Mouse (Mus musculus): ENCODE results near the gene Gjb2. TPM values are rescaled to one million over a fixed set of nuclear protein-coding genes. Genes with fewer than 3 reads are reported as not detected.
"Not testable (repeated sequence)": the region's sequence is repeated elsewhere in the genome, so short reads cannot be mapped to it uniquely, and the experiment has no call there.

The Gjb2 gene
- total and polyA plus RNA-seq, 2 experiments = 90.0 to 177 TPM

DNA sequence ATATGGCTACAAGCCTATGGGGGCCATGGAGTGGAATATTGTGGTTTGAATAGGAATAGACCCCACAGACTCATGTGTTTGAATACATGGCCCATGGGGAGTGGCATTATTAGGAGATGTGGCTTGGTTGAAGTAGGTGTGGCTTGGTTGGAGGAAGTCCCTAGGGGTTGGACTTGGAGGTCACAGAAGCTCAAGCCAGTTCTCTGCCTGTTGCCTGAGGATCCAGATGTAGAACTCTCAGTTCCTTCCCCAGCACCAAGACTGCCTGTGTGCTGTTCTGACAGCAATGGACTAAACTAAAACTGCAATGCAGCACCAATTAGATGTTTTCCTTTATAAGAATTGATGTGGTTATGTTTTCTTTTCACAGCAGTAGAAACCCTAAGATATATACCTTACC, 38.4 kb downstream of the Gjb2 start:
- Histone ChIP-seq H3K4me3 (ENCODE audit: insufficient read depth, low read depth, low read length) (no peak overlapping the region), H3K4me1 (ENCODE audit: control insufficient read depth, insufficient read depth, low read length) (no peaks in the 10 kb centered on the region), H3K27ac (replicated peaks; ENCODE audit: insufficient read depth, low read depth, low read length) (no peak overlapping the region), H3K36me3 (ENCODE audit: control insufficient read depth, insufficient read depth, low read length) (no peaks in the 10 kb centered on the region), H3K9ac (ENCODE audit: low read depth, low read length) (no peak overlapping the region), H3K27me3 (ENCODE audit: control insufficient read depth, insufficient read depth, low read length) (no peaks in the 10 kb centered on the region), H3K79me2 (ENCODE audit: control insufficient read depth, insufficient read depth, low read length) (no peaks in the 10 kb centered on the region)
- no peak for DNase-seq (ENCODE audit: extremely low read depth, low read depth, low spot score)
- TF ChIP-seq POLR2A (IDR thresholded peaks at IDR 0.05; ENCODE audit: extremely low read depth, insufficient read depth, low read length) (no peak), CTCF (IDR thresholded peaks at IDR 0.05; ENCODE audit: low read depth, low read length) (no peak)

- peak; percentile 35 for DNase-seq (ENCODE audit: extremely low read depth, low read depth, low spot score)
- not testable (repeated sequence) for H3K79me2 ChIP-seq (ENCODE audit: control insufficient read depth, insufficient read depth, low read length); H3K27ac ChIP-seq (replicated peaks; ENCODE audit: insufficient read depth, low read depth, low read length); H3K4me1 ChIP-seq (ENCODE audit: control insufficient read depth, insufficient read depth, low read length); H3K4me3 ChIP-seq (ENCODE audit: insufficient read depth, low read depth, low read length); H3K9ac ChIP-seq (ENCODE audit: low read depth, low read length); H3K36me3 ChIP-seq (ENCODE audit: control insufficient read depth, insufficient read depth, low read length)
- H3K27me3 ChIP-seq (ENCODE audit: control insufficient read depth, insufficient read depth, low read length) = peaks cover 12% of the 10 kb centered on the region
- whole genome bisulfite sequencing = 0% methylated on average over 1 of the region's 1 CpGs
- peak; percentile 47 for TF ChIP-seq CTCF (IDR thresholded peaks at IDR 0.05; ENCODE audit: low read depth, low read length)
Observed at GRCm38 (mm10) chr14:57060052-57060451, 44.5 kb downstream of the Gjb2 start.

- Histone ChIP-seq H3K27me3 (ENCODE audit: control insufficient read depth, insufficient read depth, low read length) (peaks cover 12% of the 10 kb centered on the region), H3K9ac (ENCODE audit: low read depth, low read length) (no peak within 1 kb of the TSS), H3K79me2 (ENCODE audit: control insufficient read depth, insufficient read depth, low read length) (no peaks in the 10 kb centered on the region), H3K4me1 (ENCODE audit: control insufficient read depth, insufficient read depth, low read length) (no peaks in the 10 kb centered on the region), H3K4me3 (ENCODE audit: insufficient read depth, low read depth, low read length) (no peak within 1 kb of the TSS), H3K27ac (replicated peaks; ENCODE audit: insufficient read depth, low read depth, low read length) (no peak within 1 kb of the TSS), H3K36me3 (ENCODE audit: control insufficient read depth, insufficient read depth, low read length) (no peaks in the 10 kb centered on the region)
- TF ChIP-seq CTCF (IDR thresholded peaks at IDR 0.05; ENCODE audit: low read depth, low read length) (no peak), POLR2A (IDR thresholded peaks at IDR 0.05; ENCODE audit: extremely low read depth, insufficient read depth, low read length) (no peak)
- no peak for DNase-seq (ENCODE audit: extremely low read depth, low read depth, low spot score)
- 2% methylated on average over 77 of the region's 79 CpGs for WGBS
Observed at GRCm38 (mm10) chr14:57057563-57058321, 46.8 kb downstream of the Gjb2 start, which contains the start of gene Gja3. Gja3 (minus strand) TSS chr14:57058100.

DNA sequence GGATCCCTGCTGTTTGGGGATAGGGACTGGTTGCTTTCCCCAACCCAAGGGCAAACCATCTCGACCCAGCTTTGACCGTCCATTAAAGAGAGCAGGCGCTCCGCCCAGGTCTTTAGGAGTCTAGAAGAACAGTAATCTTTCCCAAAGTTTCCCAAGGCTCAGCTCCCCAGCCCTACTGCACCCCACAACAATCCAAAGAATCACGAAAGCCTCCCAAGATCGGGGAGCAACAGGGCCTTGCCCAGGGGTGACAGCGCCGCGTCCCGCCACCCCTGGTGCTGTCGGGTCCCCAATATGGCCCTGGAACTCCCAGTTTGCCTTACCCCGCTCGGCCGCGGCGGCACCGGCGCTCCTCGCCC, 47.3 kb downstream of the Gjb2 start:
- peaks cover 12% of the 10 kb centered on the region for H3K27me3 ChIP-seq (ENCODE audit: control insufficient read depth, insufficient read depth, low read length)
- TF ChIP-seq CTCF (IDR thresholded peaks at IDR 0.05; ENCODE audit: low read depth, low read length) = no peak
- TF ChIP-seq POLR2A (IDR thresholded peaks at IDR 0.05; ENCODE audit: extremely low read depth, insufficient read depth, low read length) = no peak

GRCm38 (mm10) chr14:57052713-57053112, 51.8 kb downstream of the Gjb2 start:
- peaks cover 5% of the 10 kb centered on the region for H3K27me3 ChIP-seq (ENCODE audit: control insufficient read depth, insufficient read depth, low read length)
- H3K27ac ChIP-seq (replicated peaks; ENCODE audit: insufficient read depth, low read depth, low read length) = no peak overlapping the region
- no peak overlapping the region for H3K4me3 ChIP-seq (ENCODE audit: insufficient read depth, low read depth, low read length)
- no peaks in the 10 kb centered on the region for H3K79me2 ChIP-seq (ENCODE audit: control insufficient read depth, insufficient read depth, low read length)
- WGBS = 59% methylated on average over 6 of the region's 6 CpGs
- no peak overlapping the region for H3K9ac ChIP-seq (ENCODE audit: low read depth, low read length)
- no peaks in the 10 kb centered on the region for H3K4me1 ChIP-seq (ENCODE audit: control insufficient read depth, insufficient read depth, low read length)
- H3K36me3 ChIP-seq (ENCODE audit: control insufficient read depth, insufficient read depth, low read length) = no peaks in the 10 kb centered on the region
- no peak for DNase-seq (ENCODE audit: extremely low read depth, low read depth, low spot score)
- TF ChIP-seq CTCF (IDR thresholded peaks at IDR 0.05; ENCODE audit: low read depth, low read length) (no peak), POLR2A (IDR thresholded peaks at IDR 0.05; ENCODE audit: extremely low read depth, insufficient read depth, low read length) (no peak)

More for the DNA sequence above, 47.3 kb downstream of the Gjb2 start:
- Histone ChIP-seq H3K27ac (replicated peaks; ENCODE audit: insufficient read depth, low read depth, low read length) (no peak overlapping the region), H3K36me3 (ENCODE audit: control insufficient read depth, insufficient read depth, low read length) (no peaks in the 10 kb centered on the region), H3K9ac (ENCODE audit: low read depth, low read length) (no peak overlapping the region), H3K4me1 (ENCODE audit: control insufficient read depth, insufficient read depth, low read length) (no peaks in the 10 kb centered on the region), H3K4me3 (ENCODE audit: insufficient read depth, low read depth, low read length) (no peak overlapping the region), H3K79me2 (ENCODE audit: control insufficient read depth, insufficient read depth, low read length) (no peaks in the 10 kb centered on the region)
- 6% methylated on average over 19 of the region's 19 CpGs for WGBS
- no peak for DNase-seq (ENCODE audit: extremely low read depth, low read depth, low spot score)

Other genes starting within 250 kb of the Gjb2 start
- 22.9 TPM in 2 replicates for gene Zmym2, start 218.0 kb downstream of the Gjb2 start, total RNA-seq (2014; rRNA removed)
- gene Zmym2, start 218.0 kb downstream of the Gjb2 start, polyA plus RNA-seq (2012; rRNA removed) = 1.9 and 3.9 TPM in 2 replicates
- gene Gja3, start 46.6 kb downstream of the Gjb2 start, total RNA-seq (2014; rRNA removed) = not detected in 2 replicates
- gene Gja3, start 46.6 kb downstream of the Gjb2 start, polyA plus RNA-seq (2012; rRNA removed) = not detected in 2 replicates
- not detected in 2 replicates for gene Gm4491, start 11.2 kb upstream of the Gjb2 start, total RNA-seq (2014; rRNA removed)
- gene Gm4491, start 11.2 kb upstream of the Gjb2 start, polyA plus RNA-seq (2012; rRNA removed) = not detected in 2 replicates
- gene Gjb6, start 28.9 kb upstream of the Gjb2 start, total RNA-seq (2014; rRNA removed) = not detected in 2 replicates
- gene Gjb6, start 28.9 kb upstream of the Gjb2 start, polyA plus RNA-seq (2012; rRNA removed) = not detected in 2 replicates